Mouse (Mus musculus): ENCODE results near the gene Supt4a. TPM values are rescaled to one million over a fixed set of nuclear protein-coding genes. Genes with fewer than 3 reads are reported as not detected.

Gene Supt4a
- polyA plus RNA-seq, 1 experiment from 2014 or later, result 180 TPM

- no peaks in the 10 kb centered on the region for H3K9me3 ChIP-seq (replicated peaks; ENCODE audit: control insufficient read depth, low read length)
- H3K36me3 ChIP-seq (replicated peaks; ENCODE audit: control insufficient read depth, insufficient read depth, low read depth, low read length), result no peaks in the 10 kb centered on the region; the same call in 1 of the 2 replicates
- no peaks in the 10 kb centered on the region; the same call in 1 of the 2 replicates for H3K4me1 ChIP-seq (ENCODE audit: control insufficient read depth, insufficient read depth, low read length)
- WGBS, result 57% methylated on average over 11 of the region's 11 CpGs
- no peak overlapping the region for H3K4me3 ChIP-seq (ENCODE audit: low read depth, low read length)
- H3K4me2 ChIP-seq (ENCODE audit: low read depth, low read length), result no peak overlapping the region
- DNase-seq (ENCODE audit: low spot score) (no peak), ATAC-seq (replicated peaks; ENCODE audit: insufficient number of reproducible peaks, low FRiP score, low TSS enrichment, low read depth) (no peak)
- H3K9ac ChIP-seq (replicated peaks; ENCODE audit: low read length), result no peak overlapping the region
- peak overlapping the region; percentile 59; the same call in 1 of the 2 replicates for H3K27ac ChIP-seq (replicated peaks; ENCODE audit: low read depth, low read length)
- H3K27me3 ChIP-seq (ENCODE audit: control insufficient read depth, insufficient read depth, low read length), result no peaks in the 10 kb centered on the region
These were observed 10.3 kb upstream of the Supt4a start for GRCm38 (mm10) chr11:87727021-87727420.

GRCm38 (mm10) chr11:87727471-87727870 is 9.9 kb upstream of the Supt4a start:
- Histone ChIP-seq H3K27me3 (ENCODE audit: control insufficient read depth, insufficient read depth, low read length) (no peaks in the 10 kb centered on the region), H3K4me3 (ENCODE audit: low read depth, low read length) (no peak overlapping the region), H3K36me3 (replicated peaks; ENCODE audit: control insufficient read depth, insufficient read depth, low read depth, low read length) (no peaks in the 10 kb centered on the region; the same call in 1 of the 2 replicates), H3K9me3 (replicated peaks; ENCODE audit: control insufficient read depth, low read length) (no peaks in the 10 kb centered on the region), H3K27ac (replicated peaks; ENCODE audit: low read depth, low read length) (no peak overlapping the region), H3K9ac (replicated peaks; ENCODE audit: low read length) (no peak overlapping the region), H3K4me1 (ENCODE audit: control insufficient read depth, insufficient read depth, low read length) (no peaks in the 10 kb centered on the region; the same call in 1 of the 2 replicates), H3K4me2 (ENCODE audit: low read depth, low read length) (no peak overlapping the region)
- DNase-seq (ENCODE audit: low spot score) (no peak), ATAC-seq (replicated peaks; ENCODE audit: insufficient number of reproducible peaks, low FRiP score, low TSS enrichment, low read depth) (no peak)
- WGBS, result 67% methylated on average over 4 of the region's 4 CpGs

GRCm38 (mm10) chr11:87728850-87729592 is 8.3 kb upstream of the Supt4a start:
- no peaks in the 10 kb centered on the region; the same call in 1 of the 2 replicates for H3K36me3 ChIP-seq (replicated peaks; ENCODE audit: control insufficient read depth, insufficient read depth, low read depth, low read length)
- H3K9ac ChIP-seq (replicated peaks; ENCODE audit: low read length), result no peak overlapping the region
- no peaks in the 10 kb centered on the region for H3K9me3 ChIP-seq (replicated peaks; ENCODE audit: control insufficient read depth, low read length)
- no peak overlapping the region; the same call in 1 of the 2 replicates for H3K4me2 ChIP-seq (ENCODE audit: low read depth, low read length)
- no peak for ATAC-seq (replicated peaks; ENCODE audit: insufficient number of reproducible peaks, low FRiP score, low TSS enrichment, low read depth)
- H3K4me1 ChIP-seq (ENCODE audit: control insufficient read depth, insufficient read depth, low read length), result peaks cover 3% of the 10 kb centered on the region
- H3K27ac ChIP-seq (replicated peaks; ENCODE audit: low read depth, low read length), result peak overlapping the region; percentile 28; the same call in 1 of the 2 replicates
- no peaks in the 10 kb centered on the region for H3K27me3 ChIP-seq (ENCODE audit: control insufficient read depth, insufficient read depth, low read length)
- DNase-seq (ENCODE audit: low spot score), result no peak
- no peak overlapping the region for H3K4me3 ChIP-seq (ENCODE audit: low read depth, low read length)
- WGBS, result 67% methylated on average over 18 of the region's 18 CpGs

DNA sequence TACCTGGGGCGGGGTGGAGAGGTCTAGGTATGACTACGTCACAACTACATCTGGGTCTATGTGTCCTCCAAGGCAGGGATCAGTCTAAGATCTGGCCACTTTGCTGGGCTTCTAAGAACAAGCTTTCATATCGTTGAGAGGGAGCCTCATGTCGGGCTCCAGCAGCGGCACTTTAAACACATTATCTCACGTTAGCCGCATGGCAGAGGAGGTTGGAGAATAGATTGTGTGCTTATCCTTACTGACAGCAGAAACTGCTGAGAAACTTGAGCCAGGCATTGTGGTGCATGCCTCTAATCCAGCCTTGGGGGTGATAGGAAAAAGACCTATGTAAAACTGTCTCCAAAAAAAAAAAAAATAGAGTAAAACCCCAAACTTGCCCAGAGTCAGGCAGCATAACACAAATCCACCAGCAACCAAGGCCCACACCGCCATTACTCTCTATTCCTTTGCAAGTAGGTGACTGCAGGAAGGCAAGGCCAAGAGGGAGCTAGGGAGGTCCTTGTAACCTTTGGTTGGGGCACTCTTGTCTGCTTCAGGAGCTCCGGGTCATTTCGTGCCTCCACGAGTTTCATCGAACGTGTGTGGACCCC is 7.7 kb upstream of the Supt4a start:
- no peaks in the 10 kb centered on the region for H3K27me3 ChIP-seq (ENCODE audit: control insufficient read depth, insufficient read depth, low read length)
- H3K36me3 ChIP-seq (replicated peaks; ENCODE audit: control insufficient read depth, insufficient read depth, low read depth, low read length), result no peaks in the 10 kb centered on the region; the same call in 1 of the 2 replicates
- WGBS, result 85% methylated on average over 13 of the region's 13 CpGs
- DNase-seq (ENCODE audit: low spot score) (no peak), ATAC-seq (replicated peaks; ENCODE audit: insufficient number of reproducible peaks, low FRiP score, low TSS enrichment, low read depth) (no peak)
- peaks cover 3% of the 10 kb centered on the region for H3K4me1 ChIP-seq (ENCODE audit: control insufficient read depth, insufficient read depth, low read length)
- no peak overlapping the region; the same call in 1 of the 2 replicates for H3K4me2 ChIP-seq (ENCODE audit: low read depth, low read length)
- H3K4me3 ChIP-seq (ENCODE audit: low read depth, low read length), result no peak overlapping the region
- H3K9me3 ChIP-seq (replicated peaks; ENCODE audit: control insufficient read depth, low read length), result no peaks in the 10 kb centered on the region
- no peak overlapping the region for H3K27ac ChIP-seq (replicated peaks; ENCODE audit: low read depth, low read length)
- H3K9ac ChIP-seq (replicated peaks; ENCODE audit: low read length), result no peak overlapping the region

GRCm38 (mm10) chr11:87730652-87731310 is 6.6 kb upstream of the Supt4a start:
- ATAC-seq (replicated peaks; ENCODE audit: insufficient number of reproducible peaks, low FRiP score, low TSS enrichment, low read depth), result no peak
- H3K4me3 ChIP-seq (ENCODE audit: low read depth, low read length), result no peak overlapping the region
- no peak overlapping the region for H3K9ac ChIP-seq (replicated peaks; ENCODE audit: low read length)
- H3K9me3 ChIP-seq (replicated peaks; ENCODE audit: control insufficient read depth, low read length), result no peaks in the 10 kb centered on the region
- H3K4me1 ChIP-seq (ENCODE audit: control insufficient read depth, insufficient read depth, low read length), result peaks cover 3% of the 10 kb centered on the region
- no peak overlapping the region for H3K27ac ChIP-seq (replicated peaks; ENCODE audit: low read depth, low read length)
- H3K27me3 ChIP-seq (ENCODE audit: control insufficient read depth, insufficient read depth, low read length), result no peaks in the 10 kb centered on the region
- WGBS, result 77% methylated on average over 10 of the region's 10 CpGs
- H3K4me2 ChIP-seq (ENCODE audit: low read depth, low read length), result no peak overlapping the region
- H3K36me3 ChIP-seq (replicated peaks; ENCODE audit: control insufficient read depth, insufficient read depth, low read depth, low read length), result no peaks in the 10 kb centered on the region; the same call in 1 of the 2 replicates
- no peak for DNase-seq (ENCODE audit: low spot score)

DNA sequence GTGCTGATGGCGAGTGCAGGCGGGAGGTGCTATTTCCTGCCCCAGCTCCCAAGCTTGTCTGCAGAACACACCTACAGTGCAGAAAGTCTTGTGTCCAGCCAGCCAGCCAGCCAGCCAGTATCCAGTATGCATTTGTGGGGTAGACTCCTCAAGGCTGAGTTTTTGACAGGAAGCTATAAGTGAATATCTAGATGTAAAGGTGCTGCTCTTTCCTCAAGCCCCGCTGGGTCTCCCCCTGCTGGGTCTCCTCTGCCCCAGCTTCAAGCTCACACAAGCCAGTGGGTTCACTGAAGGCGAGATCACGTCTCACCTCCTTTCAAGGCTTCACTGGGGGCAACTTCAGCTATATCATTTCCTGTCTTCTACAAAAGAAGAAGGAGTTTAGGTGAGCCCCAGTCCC is 3.0 kb upstream of the Supt4a start:
- Histone ChIP-seq H3K4me2 (ENCODE audit: low read depth, low read length) (no peak overlapping the region), H3K36me3 (replicated peaks; ENCODE audit: control insufficient read depth, insufficient read depth, low read depth, low read length) (no peaks in the 10 kb centered on the region), H3K27me3 (ENCODE audit: control insufficient read depth, insufficient read depth, low read length) (no peaks in the 10 kb centered on the region), H3K4me3 (ENCODE audit: low read depth, low read length) (no peak overlapping the region), H3K4me1 (ENCODE audit: control insufficient read depth, insufficient read depth, low read length) (peaks cover 3% of the 10 kb centered on the region; the same call in 1 of the 2 replicates), H3K9me3 (replicated peaks; ENCODE audit: control insufficient read depth, low read length) (no peaks in the 10 kb centered on the region), H3K27ac (replicated peaks; ENCODE audit: low read depth, low read length) (no peak overlapping the region), H3K9ac (replicated peaks; ENCODE audit: low read length) (peak overlapping the region; percentile 33)
- WGBS, result 45% methylated on average over 5 of the region's 5 CpGs
- no peak for DNase-seq (ENCODE audit: low spot score)
- ATAC-seq (replicated peaks; ENCODE audit: insufficient number of reproducible peaks, low FRiP score, low TSS enrichment, low read depth), result no peak

GRCm38 (mm10) chr11:87735691-87736090 is 1.7 kb upstream of the Supt4a start:
- H3K9ac ChIP-seq (replicated peaks; ENCODE audit: low read length), result no peak overlapping the region
- H3K9me3 ChIP-seq (replicated peaks; ENCODE audit: control insufficient read depth, low read length), result no peaks in the 10 kb centered on the region
- peaks cover 3% of the 10 kb centered on the region; the same call in 1 of the 2 replicates for H3K4me1 ChIP-seq (ENCODE audit: control insufficient read depth, insufficient read depth, low read length)
- 76% methylated on average over 6 of the region's 6 CpGs for WGBS
- H3K36me3 ChIP-seq (replicated peaks; ENCODE audit: control insufficient read depth, insufficient read depth, low read depth, low read length), result no peaks in the 10 kb centered on the region
- no peak overlapping the region for H3K27ac ChIP-seq (replicated peaks; ENCODE audit: low read depth, low read length)
- H3K4me3 ChIP-seq (ENCODE audit: low read depth, low read length), result no peak overlapping the region
- ATAC-seq (replicated peaks; ENCODE audit: insufficient number of reproducible peaks, low FRiP score, low TSS enrichment, low read depth) (no peak), DNase-seq (ENCODE audit: low spot score) (no peak)
- no peak overlapping the region for H3K4me2 ChIP-seq (ENCODE audit: low read depth, low read length)
- no peaks in the 10 kb centered on the region for H3K27me3 ChIP-seq (ENCODE audit: control insufficient read depth, insufficient read depth, low read length)

Measured in embryonic facial prominence, embryonic 11.5 days (tissue).